Mouse (Mus musculus) brain, embryonic 14.5 days (tissue): ENCODE data around the gene Xrra1.
"Not testable (repeated sequence)": the region's sequence is repeated elsewhere in the genome, so short reads cannot be mapped to it uniquely, and the experiment has no call there.

Experiments used
- CTCF ChIP-seq: fragments of 200-500 bp; IDR thresholded peaks from 2 replicates; pipeline ENCODE4 v1.5.1; 2012; ENCODE audit warnings: inconsistent platforms, mild to moderate bottlenecking, moderate library complexity, borderline replicate concordance; ENCODE audit not compliant: insufficient read depth, insufficient read length; ENCODE audit errors: extremely low read depth
- POLR2A ChIP-seq: fragments of 200-500 bp; IDR thresholded peaks from 2 replicates; pipeline ENCODE4 v1.6.1; 2012; ENCODE audit warnings: mild to moderate bottlenecking, inconsistent platforms, borderline replicate concordance; ENCODE audit not compliant: poor library complexity, insufficient read depth, insufficient read length, severe bottlenecking; ENCODE audit errors: extremely low read depth

DNA sequence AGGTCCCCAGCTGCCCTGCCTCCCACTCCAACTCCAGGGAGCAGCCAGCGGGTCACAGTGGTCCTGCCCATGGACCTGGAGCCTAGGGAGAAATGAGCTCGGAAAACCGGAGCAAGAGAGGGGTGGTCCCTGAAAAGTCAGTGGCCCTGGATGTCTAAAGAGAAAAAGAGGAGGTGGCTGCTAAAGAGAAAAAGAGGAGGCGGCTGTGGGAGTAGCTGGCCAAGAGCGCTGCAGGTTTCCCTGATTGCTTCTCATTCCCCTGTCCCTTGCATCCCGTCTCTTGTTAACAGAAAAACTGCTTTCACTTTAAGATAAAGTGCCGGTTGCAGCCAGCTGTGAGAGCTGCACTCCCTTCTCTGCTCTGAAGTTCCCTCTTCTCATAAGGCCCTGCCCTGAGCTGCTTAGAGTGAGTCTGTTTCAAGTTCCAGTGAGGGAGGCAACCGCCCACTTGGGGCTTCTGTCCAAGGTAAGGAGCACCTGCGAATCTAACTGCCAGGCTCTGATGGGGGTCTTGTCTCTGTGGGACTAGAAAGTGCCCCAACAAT is 40.7 kb upstream of the Xrra1 start:
- TF ChIP-seq CTCF, POLR2A: not testable (repeated sequence)
